Mouse (Mus musculus) midbrain, postnatal 0 days (tissue): ENCODE data around the gene Tex22. TPM values are rescaled to one million over a fixed set of nuclear protein-coding genes. Genes with fewer than 3 reads are reported as not detected.

Experiments used
- ATAC-seq: fragments of 200-750 bp; cut with Nextera tagmentation; 2 replicates; pipeline ENCODE4 v1.8.0; 2017; ENCODE audit warnings: moderate number of reproducible peaks, mild to moderate bottlenecking, moderate TSS enrichment, moderate library complexity; ENCODE audit not compliant: low FRiP score
- DNase-seq: peaks from one replicate; pipeline ENCODE4 v3.0.0-alpha.2; 2015; ENCODE audit warnings: low spot score
- H3K27ac ChIP-seq: fragments of 300-500 bp; sonication (generic); 2 replicates; pipeline ENCODE4 v1.5.1; 2014; ENCODE audit warnings: low read depth, mild to moderate bottlenecking, low read length, mixed read lengths
- H3K27me3 ChIP-seq: fragments of 300-500 bp; sonication (generic); 2 replicates; pipeline ENCODE4 v1.6.1; 2014; ENCODE audit warnings: low read length, control low read depth, mixed read lengths; ENCODE audit not compliant: insufficient read depth
- H3K36me3 ChIP-seq: fragments of 300-500 bp; sonication (generic); 2 replicates; pipeline ENCODE4 v1.6.1; 2014; ENCODE audit warnings: low read length, control low read depth, mixed read lengths; ENCODE audit not compliant: insufficient read depth
- H3K4me1 ChIP-seq: fragments of 300-500 bp; sonication (generic); 2 replicates; pipeline ENCODE4 v1.6.1; 2014; ENCODE audit warnings: mild to moderate bottlenecking, control low read depth, antibody characterized with exemption, low read length, mixed read lengths; ENCODE audit not compliant: insufficient read depth
- H3K4me2 ChIP-seq: fragments of 300-500 bp; sonication (generic); 2 replicates; pipeline ENCODE4 v1.6.1; 2014; ENCODE audit warnings: low read depth, mild to moderate bottlenecking, low read length, mixed read lengths; ENCODE audit not compliant: poor library complexity, severe bottlenecking
- H3K4me3 ChIP-seq: fragments of 300-500 bp; sonication (generic); 2 replicates; pipeline ENCODE4 v1.5.1; 2014; ENCODE audit warnings: low read depth, mild to moderate bottlenecking, low read length, moderate library complexity
- H3K9ac ChIP-seq: fragments of 300-500 bp; sonication (generic); replicated peaks from 2 replicates; pipeline ENCODE4 v1.6.1; 2014; ENCODE audit warnings: mild to moderate bottlenecking, low read length, moderate library complexity, mixed read lengths; ENCODE audit not compliant: poor library complexity, severe bottlenecking
- H3K9me3 ChIP-seq: fragments of 300-500 bp; sonication (generic); 2 replicates; pipeline ENCODE4 v1.6.1; 2016; ENCODE audit warnings: low read length, control low read depth
- CTCF ChIP-seq: IDR thresholded peaks from 2 replicates; pipeline ENCODE4 v1.5.1; 2016; ENCODE audit warnings: antibody characterized with exemption, mild to moderate bottlenecking
- WGBS: fragments of 180-500 bp; shearing (Covaris S2); extraction: QIAGEN DNeasy Blood & Tissue Kit; methylation state at CpG from one replicate; pipeline ENCODE4 v1.1.7; 2014; 5-methylcytosine and 5-hydroxymethylcytosine counted together
- polyA plus RNA-seq: library from polyadenylated mRNA; unstranded; fragments of >200 nt; fragmentation: Nextera tagmentation; extraction: Ambion mirVana; gene quantifications from 2 replicates; pipeline ENCODE4 v1.2.1, GENCODE M21; 2015
- total RNA-seq: library from RNA; depleted of rRNA; stranded (reverse); fragments of >200 nt; gene quantifications from 2 replicates; pipeline ENCODE4 v1.2.3, GENCODE M21; 2014

The Tex22 gene
- total and polyA plus RNA-seq, 2 experiments from 2014 or later, result 2.2 TPM; not detected in 1

DNA sequence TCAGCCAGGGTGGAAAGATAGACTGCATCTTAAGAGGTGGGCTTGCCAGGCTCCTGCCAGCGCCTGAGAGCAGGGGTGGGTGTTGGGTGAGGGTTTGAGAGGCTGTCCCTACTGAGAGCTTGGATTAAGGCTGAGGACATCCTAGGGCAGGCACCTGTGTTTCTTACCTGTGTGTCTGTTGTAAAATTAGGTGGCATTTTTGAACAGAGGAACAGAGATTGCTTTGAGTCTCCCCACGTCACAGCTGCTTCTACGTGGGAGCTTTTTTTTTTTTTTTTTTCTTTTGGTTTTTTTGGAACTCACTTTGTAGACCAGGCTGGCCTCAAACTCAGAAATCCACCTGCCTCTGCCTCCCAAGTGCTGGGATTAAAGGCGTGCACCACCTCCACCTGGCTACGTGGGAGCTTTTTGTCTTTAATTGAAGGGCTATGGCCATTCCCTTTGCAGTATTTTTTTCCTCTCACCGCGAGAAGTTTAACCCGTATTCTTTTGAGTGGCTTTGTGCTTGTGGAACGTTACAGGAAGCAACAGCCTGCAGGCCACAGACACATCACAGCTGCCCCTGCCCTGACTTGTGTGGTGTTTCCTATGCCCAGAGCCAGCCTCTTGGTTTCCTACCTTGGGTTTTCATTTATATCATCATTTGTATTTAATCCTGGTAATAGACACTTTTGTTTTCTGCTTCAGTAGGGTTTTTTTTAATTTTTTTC is 27.1 kb downstream of the Tex22 start:
- WGBS, result 77% methylated on average over 9 of the region's 9 CpGs
- H3K4me2 ChIP-seq, result no peak overlapping the region
- H3K27ac ChIP-seq, result no peak overlapping the region; the same call in 1 of the 2 replicates
- ATAC-seq, result no peak
- H3K27me3 ChIP-seq, result no peaks in the 10 kb centered on the region
- no peak for TF ChIP-seq CTCF
- no peak overlapping the region for H3K9ac ChIP-seq
- H3K4me1 ChIP-seq, result peaks cover 22% of the 10 kb centered on the region; the same call in 1 of the 2 replicates
- peaks cover 4% of the 10 kb centered on the region; the same call in 1 of the 2 replicates for H3K36me3 ChIP-seq
- H3K4me3 ChIP-seq, result no peak overlapping the region
- H3K9me3 ChIP-seq, result no peaks in the 10 kb centered on the region
- DNase-seq, result no peak

GRCm38 (mm10) chr12:113102461-113102860 is 28.2 kb downstream of the Tex22 start:
- DNase-seq (peak; percentile 70), ATAC-seq (no peak)
- Histone ChIP-seq H3K36me3 (peaks cover 4% of the 10 kb centered on the region; the same call in 1 of the 2 replicates), H3K4me3 (no peak overlapping the region), H3K4me2 (no peak overlapping the region), H3K27ac (no peak overlapping the region), H3K9ac (0 out of 2 replicates have a peak overlapping the region, but pooled peaks have one; percentile 19), H3K27me3 (no peaks in the 10 kb centered on the region), H3K4me1 (peaks cover 14% of the 10 kb centered on the region; the same call in 1 of the 2 replicates), H3K9me3 (no peaks in the 10 kb centered on the region)
- 63% methylated on average over 6 of the region's 6 CpGs for WGBS
- peak; percentile 78 for TF ChIP-seq CTCF

DNA sequence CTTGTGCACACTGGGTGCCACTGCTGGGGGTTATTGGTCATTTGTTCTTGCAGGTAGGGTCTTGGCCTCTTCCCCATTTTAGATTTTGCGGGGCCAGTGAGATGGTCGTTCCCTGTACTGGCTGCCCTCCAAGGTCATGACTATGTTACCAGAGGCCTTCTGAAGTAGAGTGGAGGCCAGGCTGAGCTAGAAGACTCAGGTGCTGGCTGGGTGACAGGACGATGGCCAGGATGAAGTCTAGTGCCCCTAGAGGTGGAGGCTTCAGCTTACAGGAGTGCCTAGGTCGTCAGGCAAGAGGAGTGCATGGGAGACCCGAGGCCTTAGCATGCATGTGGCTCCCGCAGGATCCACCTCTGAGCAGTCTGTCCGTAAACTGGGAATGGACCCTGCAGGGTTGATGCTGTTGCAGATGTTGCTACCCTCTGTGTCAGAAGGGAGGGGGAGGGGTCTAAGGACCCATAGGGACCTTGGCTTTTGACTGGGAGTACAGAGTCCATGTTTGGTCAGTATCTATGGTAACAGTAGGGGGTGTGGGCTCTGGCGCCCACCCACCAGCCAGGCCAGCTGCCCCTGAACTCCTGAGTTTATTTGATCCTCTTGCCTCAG is 29.6 kb downstream of the Tex22 start:
- Histone ChIP-seq H3K27me3 (no peaks in the 10 kb centered on the region), H3K27ac (no peak overlapping the region), H3K4me2 (no peak overlapping the region), H3K4me1 (peaks cover 12% of the 10 kb centered on the region; the same call in 1 of the 2 replicates), H3K4me3 (no peak overlapping the region), H3K9me3 (no peaks in the 10 kb centered on the region), H3K36me3 (peaks cover 4% of the 10 kb centered on the region; the same call in 1 of the 2 replicates), H3K9ac (no peak overlapping the region)
- no peak for ATAC-seq
- 86% methylated on average over 8 of the region's 8 CpGs for WGBS
- peak; percentile 50 for TF ChIP-seq CTCF
- DNase-seq, result no peak

DNA sequence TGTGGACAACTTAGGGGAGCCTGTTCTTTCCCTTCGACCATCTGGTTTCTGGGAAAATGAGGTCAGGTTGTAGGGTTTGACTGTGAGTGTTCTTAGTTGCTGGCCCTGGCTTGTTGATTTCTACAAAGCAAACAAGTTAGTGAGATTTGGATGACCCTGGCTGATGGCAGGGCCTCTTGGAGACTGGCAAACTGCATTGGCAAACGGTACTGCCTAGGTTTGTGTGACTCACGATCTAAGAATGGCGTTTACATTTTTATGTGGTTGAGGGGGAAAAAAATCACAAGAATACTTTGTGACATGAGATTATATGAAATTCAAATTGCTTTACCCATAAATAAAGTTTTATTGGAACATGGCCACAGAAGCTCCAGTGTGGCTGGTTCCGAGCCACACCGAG is 32.1 kb downstream of the Tex22 start:
- Histone ChIP-seq H3K9ac (no peak overlapping the region), H3K9me3 (no peaks in the 10 kb centered on the region), H3K4me1 (no peaks in the 10 kb centered on the region), H3K4me2 (no peak overlapping the region), H3K36me3 (no peaks in the 10 kb centered on the region), H3K27me3 (no peaks in the 10 kb centered on the region), H3K27ac (no peak overlapping the region), H3K4me3 (no peak overlapping the region)
- no peak for TF ChIP-seq CTCF
- ATAC-seq, result no peak
- WGBS, result 88% methylated on average over 6 of the region's 6 CpGs
- no peak for DNase-seq

DNA sequence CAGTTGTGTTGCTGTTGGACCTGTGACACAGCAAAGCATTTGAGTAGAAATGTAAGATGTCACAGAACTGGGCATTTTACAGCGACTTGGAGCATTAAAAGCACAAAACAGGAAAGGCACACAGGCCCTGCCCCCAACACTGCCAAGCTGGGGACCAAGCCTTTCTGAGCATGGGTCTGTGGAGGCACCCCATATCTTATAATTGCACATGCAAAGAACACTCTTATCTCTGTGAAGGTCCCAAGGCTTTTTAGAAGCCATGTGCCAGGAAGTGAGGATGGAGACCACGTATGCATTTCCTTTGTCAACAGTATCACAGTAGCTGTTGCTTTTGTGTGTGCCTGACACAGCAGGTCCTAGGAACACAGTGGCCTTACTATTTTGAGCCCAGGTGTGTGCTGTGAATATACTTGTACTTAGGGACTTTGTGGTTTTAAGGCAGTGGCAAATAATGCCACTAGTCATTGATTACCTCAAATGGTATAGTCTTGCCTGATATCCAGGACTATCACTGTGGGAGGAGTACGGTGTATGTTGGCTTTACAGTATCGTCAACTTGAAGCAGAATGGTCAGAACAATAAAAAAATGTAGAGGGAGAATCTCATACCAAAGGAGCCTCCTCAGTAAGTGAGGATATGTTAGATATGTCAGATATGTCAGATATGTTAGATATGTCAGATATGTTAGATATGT is 33.3 kb downstream of the Tex22 start:
- Histone ChIP-seq H3K9ac (no peak overlapping the region), H3K27ac (no peak overlapping the region)

More for the DNA sequence above, 33.3 kb downstream of the Tex22 start:
- H3K4me1 ChIP-seq, result no peaks in the 10 kb centered on the region
- no peak for DNase-seq
- no peak for ATAC-seq
- no peak overlapping the region for H3K4me2 ChIP-seq
- TF ChIP-seq CTCF, result no peak
- H3K27me3 ChIP-seq, result no peaks in the 10 kb centered on the region
- H3K4me3 ChIP-seq, result no peak overlapping the region
- no peaks in the 10 kb centered on the region for H3K9me3 ChIP-seq
- peaks cover under 1% of the 10 kb centered on the region; the same call in 1 of the 2 replicates for H3K36me3 ChIP-seq
- 83% methylated on average over 4 of the region's 4 CpGs for WGBS
